Mouse (Mus musculus): ENCODE results near the gene Ralb.

Gene Ralb

GRCm38 (mm10) chr1:119443591-119444350, 60.8 kb downstream of the Ralb start:
- DNase-seq = no peak

DNA sequence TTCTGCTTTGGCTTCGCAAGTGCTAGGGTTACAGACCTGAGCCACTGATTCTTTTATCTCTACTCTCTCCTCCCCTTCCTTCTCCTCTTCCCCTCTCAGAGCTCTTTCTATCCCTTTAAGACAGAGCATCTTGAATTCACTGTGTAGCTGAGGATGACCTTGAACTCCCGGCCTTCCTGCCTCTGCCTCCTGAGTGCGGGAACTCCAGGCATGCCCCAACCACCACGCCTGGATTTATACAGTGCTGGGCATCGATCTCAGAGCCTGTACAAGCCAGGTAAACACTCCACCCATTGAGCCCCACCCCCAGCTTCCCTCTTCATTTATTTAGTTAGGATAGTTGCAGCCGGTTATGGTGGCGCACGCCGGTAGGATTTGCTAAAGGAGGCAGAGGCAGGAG, 61.7 kb downstream of the Ralb start:
- no peak for DNase-seq

- no peak for DNase-seq
Measured at GRCm38 (mm10) chr1:119438105-119438637, 66.4 kb downstream of the Ralb start.

- DNase-seq = no peak
Measured at GRCm38 (mm10) chr1:119437401-119437800, 67.2 kb downstream of the Ralb start.

- no peak for DNase-seq
Measured at GRCm38 (mm10) chr1:119424141-119424860, 80.3 kb downstream of the Ralb start.

DNA sequence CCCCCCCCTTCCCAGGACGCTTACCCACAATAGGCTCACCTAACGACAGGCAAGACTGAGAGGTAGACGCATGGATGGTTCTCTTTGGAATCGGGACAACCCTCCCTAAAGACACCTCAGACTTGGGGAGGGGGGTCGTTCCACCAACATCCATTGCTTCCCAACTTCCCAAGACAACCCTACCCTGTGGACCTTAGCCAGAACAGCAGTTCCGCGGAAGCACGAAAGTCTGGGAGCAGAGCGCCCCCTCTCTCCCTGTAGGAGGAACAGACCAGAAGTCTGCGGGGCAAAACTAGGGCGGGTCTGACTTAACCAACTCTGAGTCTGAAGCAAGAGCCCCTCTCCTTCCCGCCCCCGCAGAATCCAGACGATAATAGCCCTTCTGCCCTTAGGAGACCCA, 81.1 kb downstream of the Ralb start:
- DNase-seq = no peak

DNA sequence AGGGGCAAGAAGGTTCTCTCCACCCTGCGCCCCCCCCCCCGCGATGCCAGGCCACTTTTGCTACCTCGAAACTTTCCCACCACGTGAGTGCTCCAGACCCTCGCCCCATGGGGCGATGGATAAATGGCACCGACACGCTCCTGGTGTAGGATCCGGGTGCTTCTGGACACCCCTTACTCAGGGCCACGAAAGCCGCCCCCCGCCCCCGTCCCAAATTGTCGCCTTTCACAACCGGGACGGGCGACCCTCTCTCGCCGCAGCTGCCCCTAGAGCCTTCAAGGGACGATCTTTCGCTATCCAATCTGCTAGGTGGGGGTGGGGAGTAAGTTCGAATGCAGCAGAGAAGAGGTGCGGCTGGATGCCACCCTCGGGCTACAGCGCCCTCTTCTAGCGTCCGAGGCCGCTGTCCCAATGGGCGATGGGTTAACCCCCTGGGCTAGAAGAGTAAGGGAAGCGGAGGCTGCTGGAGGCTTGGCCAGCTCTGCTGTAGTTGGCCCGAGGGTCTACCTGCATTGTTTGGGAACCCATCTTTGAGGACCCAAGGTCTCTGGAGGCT, 82.1 kb downstream of the Ralb start:
- DNase-seq = no peak

- no peak for DNase-seq
Measured at GRCm38 (mm10) chr1:119421576-119422421, 82.8 kb downstream of the Ralb start, which contains the start of gene Inhbb. Gene Inhbb, minus strand, starts transcription at chr1:119422248.

GRCm38 (mm10) chr1:119420984-119421575, 83.5 kb downstream of the Ralb start:
- DNase-seq = no peak

Data from thymus, adult 18-20 months (tissue).